Mouse (Mus musculus) heart, embryonic 14.5 days (tissue): ENCODE data around the gene Eif4enif1. TPM values are rescaled to one million over a fixed set of nuclear protein-coding genes. Genes with fewer than 3 reads are reported as not detected.

Experiments
- ATAC-seq: fragments of 200-750 bp; cut with Nextera tagmentation; 2 replicates; pipeline ENCODE4 v1.8.0; 2017; ENCODE audit warnings: low read depth, moderate TSS enrichment; ENCODE audit not compliant: insufficient number of reproducible peaks, insufficient read depth, low FRiP score
- H3K27ac ChIP-seq, 2 experiments: fragments of 200-500 bp in 1 of 2; fragments of 300-500 bp in 1 of 2; sonication (generic) in 1 of 2; replicated peaks in 1 of 2; 2 replicates each; pipeline ENCODE4 v1.5.1; 2012 to 2014; ENCODE audit warnings: low read depth in 2 of 2, low read length in 2 of 2, control low read depth in 1 of 2, mild to moderate bottlenecking in 1 of 2, mixed read lengths in 1 of 2; ENCODE audit not compliant: control insufficient read depth in 1 of 2, insufficient read depth in 1 of 2
- H3K27me3 ChIP-seq: fragments of 300-500 bp; sonication (generic); 2 replicates; pipeline ENCODE4 v1.6.1; 2014; ENCODE audit warnings: mild to moderate bottlenecking, low read length, control low read depth; ENCODE audit not compliant: control insufficient read depth, insufficient read depth
- H3K36me3 ChIP-seq: fragments of 300-500 bp; sonication (generic); 2 replicates; pipeline ENCODE4 v1.6.1; 2014; ENCODE audit warnings: mild to moderate bottlenecking, control low read depth, low read length, mixed read lengths; ENCODE audit not compliant: control insufficient read depth, insufficient read depth
- H3K4me1 ChIP-seq, 2 experiments: fragments of 200-500 bp in 1 of 2; fragments of 300-500 bp in 1 of 2; sonication (generic) in 1 of 2; 2 replicates each; pipeline ENCODE4 v1.6.1; 2012 to 2014; ENCODE audit warnings: low read length in 2 of 2, control low read depth in 1 of 2, mixed read lengths in 1 of 2; ENCODE audit not compliant: control insufficient read depth in 2 of 2, insufficient read depth in 2 of 2
- H3K4me2 ChIP-seq: fragments of 300-500 bp; sonication (generic); 2 replicates; pipeline ENCODE4 v1.6.1; 2014; ENCODE audit warnings: mild to moderate bottlenecking, low read length
- H3K4me3 ChIP-seq, 2 experiments: fragments of 200-500 bp in 1 of 2; fragments of 300-500 bp in 1 of 2; sonication (generic) in 1 of 2; 2 replicates each; pipeline ENCODE4 v1.5.1; 2012 to 2014; ENCODE audit warnings: low read length in 2 of 2, mild to moderate bottlenecking in 2 of 2, control low read depth in 1 of 2, low read depth in 1 of 2, moderate library complexity in 1 of 2; ENCODE audit not compliant: control insufficient read depth in 1 of 2, insufficient read depth in 1 of 2
- H3K9ac ChIP-seq: fragments of 300-500 bp; sonication (generic); 2 replicates; pipeline ENCODE4 v1.6.1; 2014; ENCODE audit warnings: mild to moderate bottlenecking, low read length
- H3K9me3 ChIP-seq: fragments of 300-500 bp; sonication (generic); 2 replicates; pipeline ENCODE4 v1.6.1; 2016; ENCODE audit warnings: low read length, control low read depth; ENCODE audit not compliant: control insufficient read depth
- WGBS: fragments of 180-500 bp; shearing (Covaris S2); extraction: QIAGEN DNeasy Blood & Tissue Kit; methylation state at CpG from one replicate; pipeline ENCODE4 v1.1.7; 2014; 5-methylcytosine and 5-hydroxymethylcytosine counted together
- polyA plus RNA-seq: library from polyadenylated mRNA; unstranded; fragments of >200 nt; fragmentation: Nextera tagmentation; extraction: Ambion mirVana; gene quantifications from 2 replicates; pipeline ENCODE4 v1.2.1, GENCODE M21; 2014

Gene Eif4enif1
- polyA plus RNA-seq, 1 experiment from 2014 or later = 45.1 TPM

DNA sequence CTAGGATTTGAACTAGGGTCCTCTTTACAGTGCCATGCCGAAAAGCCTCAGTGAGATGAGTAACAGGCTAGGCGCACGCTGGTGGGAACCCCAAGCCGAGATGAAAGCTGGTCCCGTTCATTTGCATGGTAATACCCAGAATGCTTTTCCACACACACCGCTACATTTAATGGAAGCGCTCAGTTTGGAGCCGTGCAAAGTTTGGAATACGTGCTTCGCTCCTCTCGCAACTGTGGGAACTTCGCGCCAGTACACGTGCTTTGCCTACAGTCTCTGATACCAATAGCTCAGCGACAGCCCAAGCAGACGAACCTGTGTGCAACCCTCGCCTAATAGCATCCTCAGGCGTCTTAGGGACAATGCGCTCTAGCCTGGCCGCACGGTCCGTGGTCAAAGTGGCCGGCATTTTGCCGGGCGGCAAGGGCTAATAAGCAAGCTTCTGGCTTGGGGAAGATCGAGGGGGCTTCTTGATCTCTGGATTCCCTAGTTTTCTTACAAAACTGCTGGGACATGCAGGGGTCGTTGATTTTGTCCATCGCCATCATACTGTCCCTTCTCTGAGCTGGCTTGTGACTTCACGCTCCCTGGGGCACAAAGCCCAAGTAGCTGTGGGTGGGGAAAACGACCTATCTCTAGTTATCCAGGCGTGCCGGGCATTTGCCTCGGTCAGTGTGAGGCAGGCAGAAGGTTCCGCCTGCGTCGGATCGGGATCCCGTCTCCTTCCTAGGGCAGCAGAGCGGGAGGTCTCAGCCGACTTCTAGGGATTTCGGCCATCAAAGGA is 86.5 kb downstream of the Eif4enif1 start, which contains the start of gene Patz1:
TSS of gene Patz1 (plus strand) at position 354 of the 781 bp plus-strand sequence.
- WGBS = under 1% methylated on average over 41 of the region's 41 CpGs
- Histone ChIP-seq H3K4me3 (peak within 1 kb of the TSS; percentile 67 to 86), H3K27ac (peak within 1 kb of the TSS; percentile 99 to 100), H3K36me3 (peaks cover 10% of the 10 kb centered on the region), H3K4me1 (peaks cover 14 to 20% of the 10 kb centered on the region in 2 experiments), H3K9ac (peak within 1 kb of the TSS; percentile 98), H3K9me3 (no peaks in the 10 kb centered on the region), H3K27me3 (no peaks in the 10 kb centered on the region), H3K4me2 (peak within 1 kb of the TSS; percentile 83)
- peak; percentile 20 for ATAC-seq

- Histone ChIP-seq H3K9ac (peak overlapping the region; percentile 98), H3K9me3 (no peaks in the 10 kb centered on the region), H3K4me2 (peak overlapping the region; percentile 83), H3K4me1 (peaks cover 14 to 25% of the 10 kb centered on the region in 2 experiments), H3K4me3 (peak overlapping the region; percentile 67 to 86), H3K27ac (peak overlapping the region; percentile 99 to 100), H3K36me3 (peaks cover 16% of the 10 kb centered on the region), H3K27me3 (no peaks in the 10 kb centered on the region)
- WGBS = under 1% methylated on average over 35 of the region's 40 CpGs
- peak; percentile 88 for ATAC-seq
These were observed 87.2 kb downstream of the Eif4enif1 start for GRCm38 (mm10) chr11:3289302-3289802.

- Histone ChIP-seq H3K9ac (peak overlapping the region; percentile 98), H3K4me1 (peaks cover 14 to 30% of the 10 kb centered on the region in 2 experiments), H3K36me3 (peaks cover 23% of the 10 kb centered on the region), H3K4me2 (peak overlapping the region; percentile 83), H3K4me3 (peak overlapping the region; percentile 67 to 74), H3K27me3 (no peaks in the 10 kb centered on the region), H3K9me3 (no peaks in the 10 kb centered on the region), H3K27ac (peak overlapping the region; percentile 99 to 100)
- WGBS = under 1% methylated on average over 76 of the region's 92 CpGs
- ATAC-seq = peak; percentile 62
These were observed 87.8 kb downstream of the Eif4enif1 start for GRCm38 (mm10) chr11:3289803-3290639.

- peak overlapping the region; percentile 98 for H3K9ac ChIP-seq
- under 1% methylated on average over 50 of the region's 50 CpGs for WGBS
- H3K27me3 ChIP-seq = no peaks in the 10 kb centered on the region
- H3K4me3 ChIP-seq = peak overlapping the region; percentile 67 to 74
- no peak for ATAC-seq
- H3K4me2 ChIP-seq = peak overlapping the region; percentile 83
- peaks cover 30% of the 10 kb centered on the region for H3K36me3 ChIP-seq
- peak overlapping the region; percentile 60 to 100 for H3K27ac ChIP-seq
- no peaks in the 10 kb centered on the region for H3K9me3 ChIP-seq
- H3K4me1 ChIP-seq = peaks cover 16 to 35% of the 10 kb centered on the region in 2 experiments
These were observed 88.6 kb downstream of the Eif4enif1 start for GRCm38 (mm10) chr11:3290640-3291310.

- peak overlapping the region; percentile 83 for H3K4me2 ChIP-seq
- H3K4me1 ChIP-seq = peaks cover 19 to 38% of the 10 kb centered on the region in 2 experiments
- 4% methylated on average over 26 of the region's 26 CpGs for WGBS
- H3K4me3 ChIP-seq = peak overlapping the region; percentile 67 to 74
- ATAC-seq = no peak
- peaks cover 37% of the 10 kb centered on the region for H3K36me3 ChIP-seq
- no peaks in the 10 kb centered on the region for H3K27me3 ChIP-seq
- H3K27ac ChIP-seq = peak overlapping the region; percentile 69 to 100
- H3K9ac ChIP-seq = peak overlapping the region; percentile 98
- no peaks in the 10 kb centered on the region for H3K9me3 ChIP-seq
These were observed 89.3 kb downstream of the Eif4enif1 start for GRCm38 (mm10) chr11:3291311-3292061.

- Histone ChIP-seq H3K9ac (peak overlapping the region; percentile 98), H3K36me3 (peaks cover 43% of the 10 kb centered on the region), H3K27me3 (no peaks in the 10 kb centered on the region), H3K4me1 (peaks cover 19 to 38% of the 10 kb centered on the region in 2 experiments), H3K4me3 (peak overlapping the region; percentile 67 to 74), H3K27ac (peak overlapping the region; percentile 69 to 100), H3K4me2 (peak overlapping the region; percentile 83), H3K9me3 (no peaks in the 10 kb centered on the region)
- under 1% methylated on average over 8 of the region's 8 CpGs for WGBS
- ATAC-seq = no peak
These were observed 89.8 kb downstream of the Eif4enif1 start for GRCm38 (mm10) chr11:3292062-3292421.
